Mouse (Mus musculus): ENCODE data around the gene Plcd4.

DNA sequence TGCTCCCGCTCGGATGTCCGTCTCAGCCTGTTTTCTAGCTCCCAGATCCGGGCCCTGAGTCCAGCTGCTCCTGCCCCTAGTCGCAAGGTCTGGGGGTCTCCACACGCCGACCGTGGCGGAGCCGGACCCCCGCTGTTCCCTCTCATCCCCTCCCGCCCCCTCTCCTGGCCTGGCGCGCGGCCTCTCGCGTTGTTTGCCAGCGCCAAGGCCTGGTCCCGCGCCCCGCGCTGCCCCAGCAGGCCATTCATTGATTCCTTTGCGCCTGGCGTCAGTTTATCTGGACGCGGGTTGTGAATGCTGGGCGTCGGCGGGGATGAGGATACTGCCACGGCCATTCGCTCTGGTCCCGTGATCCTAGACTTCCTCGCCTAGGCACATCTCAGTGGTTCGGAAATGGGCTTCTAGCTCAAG lies 36.2 kb upstream of the Plcd4 start:
- no peak for TF ChIP-seq CTCF (IDR thresholded peaks at IDR 0.05; ENCODE audit: insufficient read depth, low read length)
- TF ChIP-seq POLR2A (IDR thresholded peaks at IDR 0.05; ENCODE audit: borderline replicate concordance, extremely low read depth, low read depth, low read length): no peak

All from lung, adult 2 months (tissue).